Mouse (Mus musculus): ENCODE measurements around the gene Gab1.

DNA sequence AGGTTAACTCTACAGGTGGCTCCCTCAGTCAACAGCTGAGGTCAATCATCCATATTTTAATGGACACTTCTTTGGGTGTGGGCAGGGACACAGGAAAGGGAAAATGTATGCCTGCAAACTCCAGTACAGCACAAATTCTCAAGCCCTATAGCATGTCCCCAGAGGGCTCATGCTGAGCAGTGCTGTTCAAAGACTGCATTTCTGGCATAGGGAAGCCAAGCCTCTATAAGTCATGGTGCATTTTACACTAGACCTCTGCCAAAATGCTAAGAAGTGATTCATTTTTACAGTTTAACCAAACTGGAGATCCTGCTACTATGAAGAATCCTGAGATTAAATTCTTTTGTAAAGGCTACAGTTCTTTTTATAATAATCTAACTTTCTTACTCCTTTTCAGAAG lies 47.8 kb downstream of the Gab1 start:
- no peak for TF ChIP-seq GATA1 (IDR thresholded peaks at IDR 0.05; ENCODE audit: low read length)
- no peak for TF ChIP-seq TAL1 (IDR thresholded peaks at IDR 0.05; ENCODE audit: low read length)

Data from erythroblast, embryonic 14.5 days (primary cell).